Mouse (Mus musculus) neural tube, embryonic 13.5 days (tissue): ENCODE data around the gene Enox1. TPM values are rescaled to one million over a fixed set of nuclear protein-coding genes. Genes with fewer than 3 reads are reported as not detected.

ENCODE experiments used
- ATAC-seq: fragments of 200-750 bp; cut with Nextera tagmentation; 2 replicates; pipeline ENCODE4 v1.8.0; 2017; ENCODE audit warnings: low read depth, mild to moderate bottlenecking, moderate TSS enrichment, moderate library complexity
- H3K27ac ChIP-seq: fragments of 300-500 bp; sonication (generic); replicated peaks from 2 replicates; pipeline ENCODE4 v1.5.1; 2015; ENCODE audit warnings: moderate library complexity, mild to moderate bottlenecking, inconsistent platforms
- H3K27me3 ChIP-seq: fragments of 300-500 bp; sonication (generic); 2 replicates; pipeline ENCODE4 v1.6.1; 2015; ENCODE audit warnings: mild to moderate bottlenecking, inconsistent platforms
- H3K36me3 ChIP-seq: fragments of 300-500 bp; sonication (generic); 2 replicates; pipeline ENCODE4 v1.6.1; 2015; ENCODE audit warnings: mild to moderate bottlenecking, inconsistent platforms
- H3K4me1 ChIP-seq: fragments of 300-500 bp; sonication (generic); replicated peaks from 2 replicates; pipeline ENCODE4 v1.6.1; 2015; ENCODE audit warnings: inconsistent platforms
- H3K4me2 ChIP-seq: fragments of 300-500 bp; sonication (generic); 2 replicates; pipeline ENCODE4 v1.6.1; 2015; ENCODE audit warnings: inconsistent platforms, mild to moderate bottlenecking, moderate library complexity
- H3K4me3 ChIP-seq: fragments of 300-500 bp; sonication (generic); 2 replicates; pipeline ENCODE4 v1.5.1; 2015; ENCODE audit warnings: mild to moderate bottlenecking, inconsistent platforms
- H3K9ac ChIP-seq: fragments of 300-500 bp; sonication (generic); 2 replicates; pipeline ENCODE4 v1.6.1; 2015; ENCODE audit warnings: moderate library complexity, mild to moderate bottlenecking, inconsistent platforms
- H3K9me3 ChIP-seq: fragments of 300-500 bp; sonication (generic); 2 replicates; pipeline ENCODE4 v1.6.1; 2016; ENCODE audit warnings: inconsistent platforms
- WGBS: fragments of 180-500 bp; shearing (Covaris S2); methylation state at CpG from one replicate; pipeline ENCODE4 v1.1.7; 2015; 5-methylcytosine and 5-hydroxymethylcytosine counted together
- polyA plus RNA-seq: library from polyadenylated mRNA; unstranded; fragments of >200 nt; fragmentation: Nextera tagmentation; extraction: Ambion mirVana; gene quantifications from 2 replicates; pipeline ENCODE4 v1.2.1, GENCODE M21; 2015

Enox1 gene
- polyA plus RNA-seq, 1 experiment from 2014 or later, result 44.9 TPM

- Histone ChIP-seq H3K4me1 (no peaks in the 10 kb centered on the region), H3K27ac (no peak overlapping the region), H3K36me3 (0 out of 2 replicates have a peak, but pooled peaks cover 5% of the 10 kb centered on the region), H3K9ac (no peak overlapping the region), H3K9me3 (no peaks in the 10 kb centered on the region), H3K27me3 (no peaks in the 10 kb centered on the region), H3K4me3 (no peak overlapping the region), H3K4me2 (no peak overlapping the region)
- WGBS, result 76% methylated on average over 5 of the region's 5 CpGs
- no peak for ATAC-seq
These were observed 282.9 kb downstream of the Enox1 start for GRCm38 (mm10) chr14:77439426-77439825.

DNA sequence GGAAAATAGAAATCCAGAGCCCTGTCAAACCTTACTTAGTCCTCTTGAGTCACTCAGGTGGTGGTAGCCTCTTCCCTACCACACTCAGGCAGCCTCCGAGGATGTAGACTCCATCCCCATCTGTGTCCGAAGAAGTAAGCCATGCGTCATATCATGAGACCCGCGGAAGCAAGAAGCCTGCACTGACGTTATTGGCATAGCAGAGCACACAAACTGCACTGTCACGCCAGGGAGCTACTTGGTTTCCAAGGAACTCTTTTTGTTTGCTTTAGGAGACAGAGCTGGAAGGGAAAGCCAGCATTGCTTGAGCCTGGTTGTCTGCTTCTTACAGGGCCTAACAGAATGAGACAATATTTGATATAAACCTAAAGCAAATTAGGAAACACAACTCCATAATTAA is 284.2 kb downstream of the Enox1 start:
- no peak overlapping the region for H3K4me3 ChIP-seq
- H3K27me3 ChIP-seq, result no peaks in the 10 kb centered on the region
- ATAC-seq, result no peak
- no peak overlapping the region for H3K4me2 ChIP-seq
- H3K9ac ChIP-seq, result no peak overlapping the region
- no peaks in the 10 kb centered on the region for H3K9me3 ChIP-seq
- H3K27ac ChIP-seq, result no peak overlapping the region
- H3K4me1 ChIP-seq, result no peaks in the 10 kb centered on the region
- 90% methylated on average over 7 of the region's 7 CpGs for WGBS
- H3K36me3 ChIP-seq, result 0 out of 2 replicates have a peak, but pooled peaks cover 5% of the 10 kb centered on the region

DNA sequence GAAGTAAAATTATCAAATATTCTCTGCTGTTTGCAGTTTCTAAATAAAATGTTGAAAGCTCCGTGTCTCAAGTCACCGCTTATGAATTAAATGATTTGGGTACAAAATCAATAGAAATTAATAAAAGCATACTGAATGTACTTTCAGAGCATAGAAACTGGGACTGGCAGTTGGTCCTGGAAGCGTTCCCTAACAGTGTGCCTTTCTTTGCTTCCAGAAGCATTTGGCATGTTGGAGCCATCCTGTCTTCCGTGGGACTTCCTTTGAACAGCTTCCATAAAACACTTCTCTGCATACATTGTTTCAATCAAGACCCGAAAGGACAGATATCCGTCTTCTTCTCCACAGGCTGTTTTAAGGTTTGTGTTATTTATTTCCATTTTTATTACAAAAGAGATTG is 285.0 kb downstream of the Enox1 start:
- Histone ChIP-seq H3K4me2 (no peak overlapping the region), H3K9ac (no peak overlapping the region), H3K4me1 (no peaks in the 10 kb centered on the region), H3K27ac (no peak overlapping the region), H3K36me3 (0 out of 2 replicates have a peak, but pooled peaks cover 5% of the 10 kb centered on the region), H3K27me3 (no peaks in the 10 kb centered on the region), H3K4me3 (no peak overlapping the region), H3K9me3 (no peaks in the 10 kb centered on the region)
- ATAC-seq, result no peak
- WGBS, result 90% methylated on average over 6 of the region's 6 CpGs

DNA sequence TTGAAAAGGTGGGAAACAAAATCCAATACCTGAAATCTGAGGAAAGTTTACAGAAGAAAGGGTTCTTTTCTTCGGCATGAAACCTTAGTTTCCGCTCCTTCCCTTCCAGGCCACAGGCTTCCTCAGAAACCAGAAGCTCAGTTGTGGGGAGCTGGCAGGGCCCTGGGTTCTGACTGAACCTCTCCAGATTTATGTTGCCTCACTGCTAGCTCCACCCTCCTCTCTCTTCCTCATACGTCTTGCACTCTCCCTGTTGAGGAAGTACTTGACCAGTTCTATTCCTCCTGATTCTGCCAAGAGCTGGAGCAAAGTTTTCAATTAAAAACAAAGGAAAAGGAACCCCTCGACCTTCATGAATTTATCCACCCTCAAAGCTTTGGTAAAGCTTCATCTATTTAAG is 291.4 kb downstream of the Enox1 start:
- Histone ChIP-seq H3K27me3 (no peaks in the 10 kb centered on the region), H3K4me2 (no peak overlapping the region), H3K27ac (no peak overlapping the region), H3K4me3 (no peak overlapping the region), H3K4me1 (no peaks in the 10 kb centered on the region), H3K36me3 (no peaks in the 10 kb centered on the region; the same call in 1 of the 2 replicates), H3K9me3 (no peaks in the 10 kb centered on the region), H3K9ac (no peak overlapping the region)
- 80% methylated on average over 4 of the region's 4 CpGs for WGBS
- ATAC-seq, result no peak

DNA sequence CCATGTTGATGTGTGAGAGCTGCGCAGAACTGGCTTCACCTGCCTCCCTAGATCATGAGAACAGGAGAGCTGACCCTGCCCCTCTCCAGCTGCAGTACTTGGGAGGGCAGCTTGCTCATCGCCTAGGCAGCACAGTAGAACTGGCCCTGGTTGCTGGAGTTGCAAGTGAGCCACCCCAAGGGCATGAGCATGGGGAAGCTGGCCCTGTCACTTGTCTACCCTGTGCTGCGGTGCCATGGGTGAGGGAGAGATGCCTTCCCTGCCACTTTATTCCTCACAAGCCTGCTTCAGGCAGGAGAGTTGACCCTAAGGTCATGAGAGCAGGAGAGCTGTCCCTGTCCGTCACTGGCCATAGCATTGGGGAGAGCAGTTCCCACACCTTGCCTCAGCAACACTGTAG is 295.4 kb downstream of the Enox1 start:
- H3K9me3 ChIP-seq, result no peaks in the 10 kb centered on the region
- peaks cover 10% of the 10 kb centered on the region for H3K4me1 ChIP-seq
- peak; percentile 40; the same call in 1 of the 2 replicates for ATAC-seq
- H3K27me3 ChIP-seq, result no peaks in the 10 kb centered on the region
- H3K4me2 ChIP-seq, result no peak overlapping the region
- 91% methylated on average over 4 of the region's 4 CpGs for WGBS
- H3K9ac ChIP-seq, result no peak overlapping the region
- no peaks in the 10 kb centered on the region; the same call in 1 of the 2 replicates for H3K36me3 ChIP-seq
- H3K27ac ChIP-seq, result no peak overlapping the region
- H3K4me3 ChIP-seq, result no peak overlapping the region

- Histone ChIP-seq H3K4me2 (no peak overlapping the region), H3K27ac (no peak overlapping the region), H3K9me3 (no peaks in the 10 kb centered on the region), H3K4me1 (peaks cover 20% of the 10 kb centered on the region), H3K4me3 (no peak overlapping the region), H3K9ac (no peak overlapping the region), H3K27me3 (no peaks in the 10 kb centered on the region), H3K36me3 (no peaks in the 10 kb centered on the region; the same call in 1 of the 2 replicates)
- ATAC-seq, result no peak
- 54% methylated on average over 3 of the region's 3 CpGs for WGBS
These were observed 299.5 kb downstream of the Enox1 start for GRCm38 (mm10) chr14:77456066-77456465.

GRCm38 (mm10) chr14:77456876-77457275 is 300.3 kb downstream of the Enox1 start:
- Histone ChIP-seq H3K27me3 (no peaks in the 10 kb centered on the region), H3K4me3 (no peak overlapping the region), H3K4me2 (no peak overlapping the region), H3K4me1 (peaks cover 20% of the 10 kb centered on the region), H3K27ac (no peak overlapping the region), H3K9me3 (no peaks in the 10 kb centered on the region), H3K36me3 (no peaks in the 10 kb centered on the region), H3K9ac (no peak overlapping the region)
- 55% methylated on average over 7 of the region's 7 CpGs for WGBS
- ATAC-seq, result no peak

DNA sequence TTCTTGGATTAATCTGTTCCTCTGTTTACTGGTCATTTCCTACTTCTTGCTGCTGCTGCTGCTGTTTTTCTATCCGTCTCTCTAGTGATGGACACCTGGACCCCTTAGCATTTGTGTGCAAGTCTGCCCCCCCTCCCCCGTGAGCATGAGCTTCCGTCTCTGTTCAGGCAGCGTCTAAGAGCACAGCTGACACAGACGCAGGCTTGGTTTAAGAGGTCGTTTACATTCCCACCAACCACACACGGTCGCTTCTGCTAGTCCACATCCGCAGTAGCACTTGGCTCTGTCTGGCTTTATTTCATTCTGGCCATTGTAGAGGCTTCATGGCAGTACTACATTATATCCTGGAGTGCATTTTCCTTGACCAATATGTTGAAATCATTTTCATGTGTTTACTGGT is 301.7 kb downstream of the Enox1 start:
- Histone ChIP-seq H3K9me3 (no peaks in the 10 kb centered on the region), H3K4me2 (no peak overlapping the region), H3K27me3 (no peaks in the 10 kb centered on the region), H3K36me3 (no peaks in the 10 kb centered on the region), H3K4me1 (peaks cover 20% of the 10 kb centered on the region), H3K27ac (no peak overlapping the region), H3K9ac (no peak overlapping the region), H3K4me3 (no peak overlapping the region)
- WGBS, result 13% methylated on average over 9 of the region's 9 CpGs
- ATAC-seq, result no peak

DNA sequence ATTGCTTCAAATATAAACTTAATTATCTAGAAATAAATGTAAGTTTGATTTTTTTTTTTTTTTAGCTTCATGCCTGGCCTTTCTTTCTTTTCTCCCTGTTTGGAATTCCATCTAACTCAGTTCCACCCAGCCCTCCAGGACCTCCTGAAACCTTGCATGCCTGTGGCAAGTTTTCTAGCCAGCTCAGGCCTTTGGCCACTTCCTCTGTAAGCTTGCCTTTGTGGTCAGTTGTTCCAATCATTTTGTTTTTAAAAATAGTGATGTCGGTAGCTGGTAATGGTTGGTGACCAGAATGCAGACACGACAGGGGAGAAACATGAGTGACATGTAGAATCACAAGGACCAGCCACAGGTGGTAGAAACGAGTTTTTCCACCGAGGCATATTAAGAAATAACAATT is 307.4 kb downstream of the Enox1 start:
- WGBS, result 87% methylated on average over 4 of the region's 4 CpGs
- Histone ChIP-seq H3K4me3 (no peak overlapping the region), H3K4me2 (no peak overlapping the region), H3K9me3 (no peaks in the 10 kb centered on the region), H3K27me3 (no peaks in the 10 kb centered on the region), H3K4me1 (no peaks in the 10 kb centered on the region), H3K36me3 (no peaks in the 10 kb centered on the region), H3K27ac (no peak overlapping the region), H3K9ac (no peak overlapping the region)
- no peak for ATAC-seq

DNA sequence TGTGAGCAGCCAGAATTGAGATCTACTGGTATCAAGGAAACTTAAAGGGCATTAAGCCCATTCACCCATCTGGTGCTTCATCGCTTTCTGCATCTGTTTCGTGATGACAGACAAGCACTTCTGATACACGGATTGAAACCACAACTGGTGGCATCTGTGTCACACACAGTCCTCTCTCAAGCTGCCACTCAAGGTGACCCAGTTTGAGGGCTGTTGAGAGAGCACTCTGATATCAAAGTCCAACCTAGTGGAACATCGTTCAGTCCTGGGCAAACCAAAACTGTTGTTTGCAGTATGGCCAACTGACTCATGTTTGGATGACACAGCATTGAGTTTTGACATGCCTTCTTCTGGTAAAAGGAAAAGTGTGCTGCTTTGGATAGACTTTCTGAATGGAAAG is 308.2 kb downstream of the Enox1 start:
- H3K9me3 ChIP-seq, result no peaks in the 10 kb centered on the region
- WGBS, result 84% methylated on average over 4 of the region's 4 CpGs
- ATAC-seq, result no peak

DNA sequence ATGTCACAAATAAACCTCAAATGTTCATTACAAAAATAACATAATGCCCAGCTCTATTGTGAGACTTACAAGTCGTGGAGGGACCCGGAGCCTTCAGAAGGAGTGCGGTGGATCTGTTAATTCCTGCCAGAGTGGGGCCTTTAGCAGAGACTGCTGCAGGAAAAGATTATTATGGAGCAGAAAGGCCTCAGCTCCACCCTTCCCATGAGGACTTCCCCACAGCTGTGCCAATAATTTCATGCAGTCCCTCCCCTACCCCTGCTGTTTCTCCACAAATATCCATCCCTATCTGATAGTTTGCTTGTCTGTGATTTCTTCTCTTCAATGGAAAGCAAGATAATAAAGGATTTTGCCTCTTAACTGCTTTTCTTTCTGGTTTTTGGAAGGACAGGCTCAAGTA is 314.0 kb downstream of the Enox1 start:
- Histone ChIP-seq H3K4me1 (peaks cover 24% of the 10 kb centered on the region), H3K4me3 (no peak overlapping the region), H3K27ac (peak overlapping the region; percentile 34; the same call in 1 of the 2 replicates), H3K27me3 (no peaks in the 10 kb centered on the region), H3K4me2 (no peak overlapping the region), H3K9ac (no peak overlapping the region), H3K9me3 (no peaks in the 10 kb centered on the region), H3K36me3 (no peaks in the 10 kb centered on the region)
- no peak for ATAC-seq
- 57% methylated on average over 3 of the region's 3 CpGs for WGBS

More for the DNA sequence above, 308.2 kb downstream of the Enox1 start:
- H3K4me1 ChIP-seq, result no peaks in the 10 kb centered on the region
- H3K36me3 ChIP-seq, result no peaks in the 10 kb centered on the region
- no peak overlapping the region for H3K27ac ChIP-seq
- no peak overlapping the region for H3K4me2 ChIP-seq
- H3K9ac ChIP-seq, result no peak overlapping the region
- H3K27me3 ChIP-seq, result no peaks in the 10 kb centered on the region
- no peak overlapping the region for H3K4me3 ChIP-seq

DNA sequence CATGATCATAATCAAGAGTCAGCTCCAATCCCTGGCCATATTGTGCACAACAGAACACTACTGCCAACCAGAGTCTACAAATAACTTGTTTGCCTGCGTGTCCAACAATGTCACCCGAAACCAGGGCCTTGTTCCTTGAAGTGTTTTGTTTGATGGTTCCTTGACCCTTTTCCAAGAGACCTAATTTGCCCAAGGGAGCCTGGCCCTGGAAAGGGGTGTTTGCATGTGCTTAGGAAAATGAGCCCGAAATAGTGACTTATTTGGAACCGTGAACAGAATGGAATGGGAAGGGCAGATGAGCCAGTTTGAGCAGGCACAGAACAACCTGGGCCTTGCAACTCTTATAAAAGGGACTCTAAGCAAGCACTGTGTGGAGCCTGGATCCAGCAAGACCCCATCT is 316.9 kb downstream of the Enox1 start:
- Histone ChIP-seq H3K4me3 (no peak overlapping the region), H3K9ac (no peak overlapping the region), H3K36me3 (no peaks in the 10 kb centered on the region), H3K9me3 (no peaks in the 10 kb centered on the region), H3K27ac (peak overlapping the region; percentile 46; the same call in 1 of the 2 replicates), H3K4me1 (peaks cover 34% of the 10 kb centered on the region), H3K4me2 (no peak overlapping the region), H3K27me3 (no peaks in the 10 kb centered on the region)
- ATAC-seq, result 0 out of 2 replicates have a peak, but pooled peaks have one; percentile 6
- 82% methylated on average over 4 of the region's 4 CpGs for WGBS

GRCm38 (mm10) chr14:77474026-77474425 is 317.5 kb downstream of the Enox1 start:
- peak overlapping the region; percentile 46; the same call in 1 of the 2 replicates for H3K27ac ChIP-seq
- no peak overlapping the region for H3K4me3 ChIP-seq
- H3K9ac ChIP-seq, result no peak overlapping the region
- H3K27me3 ChIP-seq, result no peaks in the 10 kb centered on the region
- H3K4me2 ChIP-seq, result no peak overlapping the region
- no peaks in the 10 kb centered on the region for H3K9me3 ChIP-seq
- no peaks in the 10 kb centered on the region for H3K36me3 ChIP-seq
- H3K4me1 ChIP-seq, result peaks cover 37% of the 10 kb centered on the region
- WGBS, result 52% methylated on average over 5 of the region's 5 CpGs
- 0 out of 2 replicates have a peak, but pooled peaks have one; percentile 8 for ATAC-seq
